Mouse (Mus musculus) midbrain, embryonic 10.5 days (tissue): ENCODE data around the gene Rab22a. TPM values are rescaled to one million over a fixed set of nuclear protein-coding genes. Genes with fewer than 3 reads are reported as not detected.

ENCODE experiments used
- DNase-seq: peaks from one replicate; pipeline ENCODE4 v3.0.0-alpha.2; 2017; ENCODE audit warnings: low spot score
- H3K27ac ChIP-seq: fragments of 300-500 bp; sonication (generic); replicated peaks from 2 replicates; pipeline ENCODE4 v1.5.1; 2016; ENCODE audit warnings: mild to moderate bottlenecking
- H3K27me3 ChIP-seq: fragments of 300-500 bp; sonication (generic); 2 replicates; pipeline ENCODE4 v1.6.1; 2016; ENCODE audit warnings: low read depth, mild to moderate bottlenecking; ENCODE audit not compliant: poor library complexity, severe bottlenecking
- H3K36me3 ChIP-seq: fragments of 300-500 bp; sonication (generic); 2 replicates; pipeline ENCODE4 v1.6.1; 2016; ENCODE audit warnings: mild to moderate bottlenecking, moderate library complexity
- H3K4me1 ChIP-seq: fragments of 300-500 bp; sonication (generic); 2 replicates; pipeline ENCODE4 v1.6.1; 2016
- H3K4me3 ChIP-seq: fragments of 300-500 bp; sonication (generic); 2 replicates; pipeline ENCODE4 v1.5.1; 2016; ENCODE audit warnings: mild to moderate bottlenecking, moderate library complexity
- H3K9me3 ChIP-seq: fragments of 300-500 bp; sonication (generic); replicated peaks from 2 replicates; pipeline ENCODE4 v1.6.1; 2016; ENCODE audit warnings: mild to moderate bottlenecking
- WGBS: fragments of 180-500 bp; shearing (Covaris S2); methylation state at CpG from one replicate; pipeline ENCODE4 v1.1.7; 2016; 5-methylcytosine and 5-hydroxymethylcytosine counted together
- polyA plus RNA-seq: library from polyadenylated mRNA; unstranded; fragments of >200 nt; fragmentation: Nextera tagmentation; extraction: Ambion mirVana; gene quantifications from 2 replicates; pipeline ENCODE4 v1.2.1, GENCODE M21; 2016

Gene Rab22a
- polyA plus RNA-seq, 1 experiment from 2014 or later: 24.0 TPM

DNA sequence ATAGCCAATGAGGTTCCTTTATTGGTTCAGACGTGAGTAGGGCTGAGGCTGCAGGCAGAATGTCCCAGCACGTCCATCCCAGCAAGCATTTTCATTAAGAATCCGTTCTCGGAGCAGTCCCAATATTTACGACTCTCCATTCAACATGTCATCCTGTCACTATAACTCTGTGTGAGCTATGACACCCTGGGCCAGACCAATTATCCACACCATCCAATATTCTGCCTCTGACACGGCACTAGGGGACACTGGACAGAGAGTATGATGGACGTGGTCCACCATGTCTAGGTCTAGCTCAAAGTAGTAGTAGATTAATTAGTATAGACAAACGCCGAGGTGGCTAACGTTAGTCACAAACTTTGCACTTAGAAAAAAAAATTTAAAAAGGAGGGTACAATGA is 9.8 kb upstream of the Rab22a start:
- WGBS: 85% methylated on average over 10 of the region's 10 CpGs
- DNase-seq: no peak
- H3K4me3 ChIP-seq: no peak overlapping the region

DNA sequence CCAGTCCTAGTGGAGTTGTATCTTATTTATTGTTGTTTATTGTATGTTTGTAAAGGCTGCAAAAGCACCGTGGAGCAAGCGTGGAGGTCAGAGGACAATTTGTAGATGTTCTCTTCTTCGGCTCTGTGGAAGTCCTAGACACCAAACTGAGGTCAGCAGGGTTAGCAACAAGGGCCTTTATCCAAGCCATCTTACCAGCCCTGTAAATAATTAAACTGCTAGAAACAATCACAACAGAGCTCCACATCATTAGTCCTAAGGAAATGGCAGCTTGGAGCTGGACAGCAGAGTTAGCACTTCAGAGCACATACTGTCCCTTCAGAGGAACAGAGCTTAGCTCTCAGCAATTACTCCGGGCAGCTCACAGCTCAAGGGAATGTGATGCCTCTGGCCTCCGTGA is 6.0 kb upstream of the Rab22a start:
- Histone ChIP-seq H3K9me3 (no peaks in the 10 kb centered on the region), H3K4me1 (peaks cover 19% of the 10 kb centered on the region), H3K36me3 (peaks cover 15% of the 10 kb centered on the region), H3K27ac (no peak overlapping the region), H3K27me3 (no peaks in the 10 kb centered on the region), H3K4me3 (no peak overlapping the region)
- 91% methylated on average over 5 of the region's 5 CpGs for WGBS
- no peak for DNase-seq

More for the DNA sequence above, 9.8 kb upstream of the Rab22a start:
- peaks cover 31% of the 10 kb centered on the region for H3K36me3 ChIP-seq
- no peaks in the 10 kb centered on the region for H3K9me3 ChIP-seq
- no peaks in the 10 kb centered on the region for H3K27me3 ChIP-seq
- no peak overlapping the region for H3K27ac ChIP-seq
- H3K4me1 ChIP-seq: 0 out of 2 replicates have a peak, but pooled peaks cover 4% of the 10 kb centered on the region

DNA sequence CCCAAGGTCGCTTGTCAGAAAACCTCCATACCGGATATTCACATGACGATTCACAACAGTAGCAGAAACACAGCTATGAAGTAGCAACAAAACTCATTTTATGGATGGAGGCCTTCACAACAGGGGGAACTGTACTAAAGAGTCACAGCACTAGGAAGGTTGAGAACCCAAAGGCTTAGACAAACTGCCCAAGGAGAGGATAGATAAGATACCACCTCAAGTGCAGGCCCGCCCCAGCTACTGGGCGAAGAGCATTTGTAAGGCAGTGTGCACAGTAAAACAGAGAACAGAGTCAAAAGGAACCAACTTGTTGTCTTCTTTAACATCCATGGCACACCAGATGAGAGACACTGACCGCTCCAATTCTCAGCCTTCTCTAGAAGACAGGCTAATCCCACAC is 1.8 kb upstream of the Rab22a start:
- no peaks in the 10 kb centered on the region for H3K27me3 ChIP-seq

DNA sequence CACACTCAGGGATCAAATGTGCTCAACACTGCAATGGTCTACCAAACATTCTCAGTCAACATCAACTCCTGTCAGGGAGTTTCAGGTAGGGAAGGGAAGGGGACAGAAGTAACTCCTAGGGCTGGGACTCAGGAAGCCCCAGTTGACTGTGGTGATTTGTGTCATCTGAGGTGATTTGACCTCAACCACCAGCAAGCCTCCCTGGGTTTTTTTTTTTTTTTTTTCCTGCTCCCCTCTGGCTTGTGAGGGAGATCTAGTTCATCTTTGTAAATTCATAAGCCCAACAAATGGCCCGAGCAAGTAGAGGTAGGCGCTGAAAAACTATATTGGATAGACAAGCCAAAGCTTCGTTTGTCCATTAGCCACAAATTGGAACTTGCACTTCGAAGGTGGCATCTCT is 1.0 kb upstream of the Rab22a start:
- no peaks in the 10 kb centered on the region for H3K27me3 ChIP-seq
- no peak for DNase-seq
- H3K36me3 ChIP-seq: peaks cover 27% of the 10 kb centered on the region
- no peaks in the 10 kb centered on the region for H3K9me3 ChIP-seq
- no peak overlapping the region for H3K27ac ChIP-seq
- H3K4me1 ChIP-seq: peaks cover 38% of the 10 kb centered on the region
- H3K4me3 ChIP-seq: peak overlapping the region; percentile 99
- 90% methylated on average over 4 of the region's 4 CpGs for WGBS

More for the DNA sequence above, 1.8 kb upstream of the Rab22a start:
- H3K36me3 ChIP-seq: peaks cover 19% of the 10 kb centered on the region
- no peak for DNase-seq
- no peak overlapping the region for H3K4me3 ChIP-seq
- H3K27ac ChIP-seq: no peak overlapping the region
- H3K4me1 ChIP-seq: peaks cover 38% of the 10 kb centered on the region
- no peaks in the 10 kb centered on the region for H3K9me3 ChIP-seq
- WGBS: 89% methylated on average over 6 of the region's 6 CpGs

DNA sequence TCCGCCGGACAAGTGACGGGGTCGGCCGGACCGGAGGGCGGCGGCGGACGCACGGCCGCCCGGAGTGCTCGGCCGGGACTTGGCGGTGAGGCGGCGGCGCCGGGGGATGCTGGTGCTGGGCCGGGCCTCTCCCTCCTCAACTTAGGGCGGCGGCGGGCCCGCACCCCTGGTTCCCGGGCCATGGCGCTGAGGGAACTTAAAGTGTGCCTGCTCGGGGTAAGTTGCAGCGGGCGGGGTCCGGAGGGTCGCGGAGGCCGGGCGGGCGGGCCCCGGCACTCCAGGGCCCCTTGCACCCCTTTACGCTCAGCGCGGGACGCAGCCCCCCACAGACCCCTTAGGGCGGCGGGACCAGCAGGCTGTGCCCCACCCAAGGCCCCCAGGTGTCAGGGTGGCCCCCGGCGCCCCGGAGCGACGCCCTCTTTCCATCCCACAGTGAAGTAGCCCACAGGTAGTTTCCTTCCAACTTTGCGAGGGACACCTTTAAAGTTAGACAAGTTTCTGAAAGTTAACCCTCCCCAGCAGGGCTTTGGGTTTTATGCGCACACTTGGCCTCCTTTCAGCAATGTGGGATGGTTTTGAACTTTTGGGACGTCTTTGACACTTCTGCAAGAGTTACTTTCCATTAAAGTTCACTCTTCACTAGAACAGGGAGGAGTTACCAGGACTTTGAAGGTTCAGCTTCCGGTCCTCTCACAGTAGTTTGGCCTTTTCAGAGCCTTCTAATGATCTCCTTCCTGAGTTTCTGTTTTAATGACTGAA is 545 bp downstream of the Rab22a start:
- no peak for DNase-seq
- H3K9me3 ChIP-seq: no peaks in the 10 kb centered on the region
- H3K4me3 ChIP-seq: peak overlapping the region; percentile 99
- no peaks in the 10 kb centered on the region for H3K27me3 ChIP-seq
- WGBS: 1% methylated on average over 52 of the region's 52 CpGs
- H3K36me3 ChIP-seq: peaks cover 43% of the 10 kb centered on the region
- peak overlapping the region; percentile 95 for H3K27ac ChIP-seq
- H3K4me1 ChIP-seq: peaks cover 38% of the 10 kb centered on the region

DNA sequence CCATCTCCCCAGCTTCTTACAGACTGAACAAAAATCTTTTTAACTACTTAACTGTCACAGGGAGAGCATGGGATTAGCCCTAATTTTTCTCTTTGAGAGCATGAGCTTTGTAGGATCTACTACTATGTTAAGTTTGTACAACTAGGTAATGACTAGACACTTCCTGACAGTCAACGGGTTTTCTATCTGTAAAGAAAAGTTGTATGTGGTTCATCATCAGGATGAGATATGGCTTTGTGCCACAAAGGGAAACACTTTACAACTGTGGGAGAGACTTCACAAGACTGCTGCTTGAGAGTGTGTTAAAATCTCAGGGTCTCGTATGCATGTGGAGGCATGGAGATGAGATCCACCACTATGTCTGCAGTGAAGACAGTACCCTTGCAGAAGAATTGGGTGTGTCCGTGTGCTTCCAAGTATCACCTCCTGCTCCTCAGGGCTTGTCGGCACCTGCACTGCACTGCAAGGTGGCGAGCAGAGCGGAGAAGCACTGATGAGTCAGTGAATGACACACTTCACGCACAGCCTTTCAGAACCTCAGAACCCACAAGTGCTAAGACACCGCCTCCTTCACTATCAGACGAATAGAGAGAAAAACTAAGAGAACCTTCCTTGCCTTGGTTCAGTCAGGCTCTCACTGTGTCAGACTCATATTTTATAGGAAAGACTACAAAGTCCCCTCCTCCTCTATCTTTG is 2.8 kb downstream of the Rab22a start:
- Histone ChIP-seq H3K4me1 (peaks cover 30% of the 10 kb centered on the region), H3K36me3 (peaks cover 63% of the 10 kb centered on the region), H3K27ac (no peak overlapping the region), H3K27me3 (no peaks in the 10 kb centered on the region), H3K9me3 (no peaks in the 10 kb centered on the region), H3K4me3 (no peak overlapping the region)
- WGBS: 93% methylated on average over 9 of the region's 9 CpGs
- no peak for DNase-seq

DNA sequence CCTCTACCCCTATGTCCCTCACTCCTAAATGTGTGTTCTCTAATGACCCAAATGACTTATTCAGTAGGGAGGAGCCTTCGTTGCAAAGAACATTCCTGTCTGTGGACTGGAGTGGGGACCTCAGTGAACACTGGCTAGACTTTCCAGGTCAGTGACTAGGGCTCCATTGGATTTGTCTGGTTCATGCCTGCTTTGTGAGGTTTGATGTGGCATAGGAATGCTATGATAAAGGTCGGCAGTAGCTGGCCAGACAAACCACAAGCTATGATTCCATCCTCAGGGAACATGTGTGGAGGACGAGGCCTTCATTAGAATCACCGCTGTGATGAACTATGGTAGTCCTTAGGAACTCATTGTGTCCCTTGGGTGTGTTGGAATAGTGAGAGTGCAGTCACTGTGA is 5.2 kb downstream of the Rab22a start:
- peaks cover 12% of the 10 kb centered on the region for H3K4me1 ChIP-seq
- no peak overlapping the region for H3K27ac ChIP-seq
- H3K27me3 ChIP-seq: no peaks in the 10 kb centered on the region
- WGBS: 94% methylated on average over 4 of the region's 4 CpGs
- DNase-seq: no peak
- no peaks in the 10 kb centered on the region for H3K9me3 ChIP-seq
- peaks cover 72% of the 10 kb centered on the region for H3K36me3 ChIP-seq
- H3K4me3 ChIP-seq: no peak overlapping the region

DNA sequence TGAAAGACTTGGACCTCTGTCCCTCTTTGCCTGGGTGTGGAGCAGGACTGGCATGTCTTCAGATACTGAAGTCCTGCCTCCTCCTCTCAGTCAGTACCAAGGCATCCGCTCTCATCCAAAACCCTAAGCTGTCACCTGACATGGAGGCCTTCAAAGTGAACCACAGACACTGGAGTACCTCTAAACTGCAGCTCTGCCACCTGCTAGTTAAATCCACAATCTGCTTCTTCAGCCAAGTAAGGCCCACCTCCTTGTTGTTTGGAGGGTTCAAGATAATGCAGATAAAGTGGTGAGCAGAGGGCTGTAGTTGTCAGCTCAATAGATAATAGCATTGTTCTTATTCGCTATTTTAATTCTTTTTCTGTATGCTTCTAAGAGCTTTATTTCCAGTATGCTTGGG is 5.7 kb downstream of the Rab22a start:
- no peak overlapping the region for H3K27ac ChIP-seq
- H3K9me3 ChIP-seq: no peaks in the 10 kb centered on the region
- H3K4me3 ChIP-seq: no peak overlapping the region
- WGBS: 92% methylated on average over 2 of the region's 2 CpGs
- H3K4me1 ChIP-seq: peaks cover 10% of the 10 kb centered on the region
- no peak for DNase-seq
- no peaks in the 10 kb centered on the region for H3K27me3 ChIP-seq
- peaks cover 72% of the 10 kb centered on the region for H3K36me3 ChIP-seq

DNA sequence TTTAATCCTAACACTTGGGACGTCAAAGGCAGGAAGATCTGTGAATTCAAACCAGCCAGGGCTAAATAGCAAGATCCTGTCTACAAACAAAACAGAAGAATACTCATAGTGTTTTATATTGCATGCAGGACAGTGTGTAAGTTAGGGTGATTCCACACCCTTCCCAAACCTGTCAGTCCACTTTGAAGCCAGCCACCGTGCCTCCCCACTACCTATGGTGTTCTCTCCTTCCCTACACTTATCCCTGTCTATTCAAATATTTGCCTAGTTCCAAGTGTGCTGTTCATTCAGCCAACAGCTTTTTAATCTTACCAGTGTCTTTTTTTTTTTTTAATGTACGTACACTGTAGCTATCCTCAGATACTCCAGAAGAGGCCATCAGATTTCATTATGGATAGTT is 7.3 kb downstream of the Rab22a start:
- H3K4me3 ChIP-seq: no peak overlapping the region
- H3K36me3 ChIP-seq: peaks cover 70% of the 10 kb centered on the region
- H3K4me1 ChIP-seq: no peaks in the 10 kb centered on the region
- DNase-seq: no peak
- no peak overlapping the region for H3K27ac ChIP-seq
- WGBS: 89% methylated on average over 3 of the region's 3 CpGs
- H3K27me3 ChIP-seq: no peaks in the 10 kb centered on the region
- no peaks in the 10 kb centered on the region for H3K9me3 ChIP-seq

DNA sequence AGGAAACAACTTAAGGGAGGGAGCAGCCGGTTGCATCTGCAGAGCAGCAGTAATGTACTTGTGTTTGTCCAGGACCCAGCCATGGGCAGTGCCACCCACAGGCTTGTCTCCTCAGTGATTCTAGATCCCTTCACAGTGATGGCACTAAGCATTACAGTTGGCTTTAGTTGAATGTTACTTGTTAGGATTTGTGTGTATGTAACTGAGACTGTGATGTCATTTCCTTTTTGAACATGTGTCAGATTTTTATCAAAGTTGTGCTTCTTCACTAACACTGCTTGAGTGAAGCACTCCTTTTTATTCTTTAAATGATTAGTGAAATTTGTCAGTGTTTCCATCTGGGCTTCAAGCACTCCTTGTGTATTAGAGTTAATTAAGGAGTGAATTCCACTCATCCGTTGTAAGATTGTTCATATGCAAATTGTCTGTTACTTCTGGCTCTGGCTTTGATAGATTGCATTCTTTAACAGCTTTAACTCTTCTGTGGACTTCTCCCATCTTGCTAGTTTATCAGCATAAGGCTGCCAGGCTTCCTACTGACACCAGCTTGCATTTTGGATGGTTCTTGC is 12.9 kb downstream of the Rab22a start:
- no peak for DNase-seq
- H3K4me3 ChIP-seq: no peak overlapping the region
- H3K36me3 ChIP-seq: peaks cover 49% of the 10 kb centered on the region
- H3K4me1 ChIP-seq: no peaks in the 10 kb centered on the region
- H3K9me3 ChIP-seq: no peaks in the 10 kb centered on the region
- no peak overlapping the region for H3K27ac ChIP-seq
- no peaks in the 10 kb centered on the region for H3K27me3 ChIP-seq
- WGBS: 76% methylated on average over 2 of the region's 2 CpGs

DNA sequence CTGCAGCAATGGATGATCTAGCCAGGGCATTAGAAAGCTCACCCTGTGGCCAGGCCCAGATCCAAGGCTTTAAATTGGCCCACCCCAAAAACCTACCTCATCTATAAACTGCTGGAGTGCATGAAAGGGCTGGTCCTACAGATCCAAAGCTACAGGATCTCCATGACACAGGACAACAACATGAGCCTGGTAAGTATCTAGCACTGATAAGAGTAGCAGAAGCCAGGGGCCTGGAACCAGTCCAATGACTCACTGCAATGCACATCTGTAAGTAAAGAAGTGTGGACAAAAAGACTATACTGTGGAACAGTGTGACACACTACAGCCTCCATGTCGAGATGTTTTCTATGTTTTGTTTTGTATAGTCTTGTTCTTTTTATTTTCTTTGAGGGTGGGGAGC is 13.9 kb downstream of the Rab22a start:
- DNase-seq: no peak
- H3K27me3 ChIP-seq: no peaks in the 10 kb centered on the region
- WGBS: 89% methylated on average over 1 of the region's 1 CpGs
- H3K27ac ChIP-seq: no peak overlapping the region
- no peaks in the 10 kb centered on the region for H3K9me3 ChIP-seq
- H3K4me3 ChIP-seq: no peak overlapping the region
- H3K4me1 ChIP-seq: no peaks in the 10 kb centered on the region
- H3K36me3 ChIP-seq: peaks cover 42% of the 10 kb centered on the region

DNA sequence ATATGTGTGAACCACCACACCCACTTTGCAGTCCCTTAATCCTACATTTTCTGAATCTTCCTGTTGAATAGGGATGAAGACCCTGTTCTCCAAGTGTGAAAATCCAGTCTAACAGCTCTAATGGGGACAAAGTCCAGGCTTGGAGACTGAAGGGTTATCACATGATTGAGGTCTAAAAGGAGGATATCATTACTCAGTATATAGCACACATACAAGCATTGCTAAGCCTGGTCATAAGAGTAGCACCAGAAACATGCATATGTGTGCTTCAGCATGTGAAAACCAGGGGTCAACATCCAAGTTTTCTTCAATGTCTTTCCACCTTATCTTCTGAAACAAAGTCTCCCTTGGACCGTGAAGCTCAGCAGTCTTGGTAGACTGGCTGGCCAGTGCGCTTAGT is 19.0 kb downstream of the Rab22a start:
- H3K36me3 ChIP-seq: peaks cover 30% of the 10 kb centered on the region
- H3K9me3 ChIP-seq: no peaks in the 10 kb centered on the region
- H3K27ac ChIP-seq: no peak overlapping the region
- 94% methylated on average over 2 of the region's 2 CpGs for WGBS
- no peaks in the 10 kb centered on the region for H3K27me3 ChIP-seq
- DNase-seq: no peak
- peaks cover 9% of the 10 kb centered on the region; the same call in 1 of the 2 replicates for H3K4me1 ChIP-seq
- H3K4me3 ChIP-seq: no peak overlapping the region

DNA sequence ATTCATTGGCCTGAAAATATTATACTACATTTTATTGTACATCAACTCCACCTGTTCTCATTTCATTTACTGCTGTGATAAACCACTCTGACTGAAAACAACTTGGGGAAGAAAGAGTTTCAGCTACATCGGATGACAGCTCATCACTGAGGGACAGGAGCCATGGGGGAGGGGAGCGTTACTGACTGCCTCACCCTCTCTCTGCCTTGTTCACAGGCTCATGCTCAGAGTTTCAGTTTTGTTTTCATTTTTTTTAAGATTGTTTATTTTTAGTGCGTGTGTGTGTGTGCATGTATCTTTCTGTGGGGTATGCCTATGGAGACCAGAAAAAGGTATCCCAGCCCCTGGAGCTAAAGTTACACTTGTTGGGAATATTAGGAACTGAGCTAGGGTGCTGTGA is 19.7 kb downstream of the Rab22a start:
- no peak for DNase-seq
- peaks cover 9% of the 10 kb centered on the region; the same call in 1 of the 2 replicates for H3K4me1 ChIP-seq
- peaks cover 25% of the 10 kb centered on the region for H3K36me3 ChIP-seq
- no peaks in the 10 kb centered on the region for H3K9me3 ChIP-seq
- no peak overlapping the region for H3K27ac ChIP-seq
- H3K27me3 ChIP-seq: no peaks in the 10 kb centered on the region
- H3K4me3 ChIP-seq: no peak overlapping the region
- WGBS: 71% methylated on average over 3 of the region's 3 CpGs
